Mouse (Mus musculus) thymus, adult 2 months (tissue): ENCODE results near the gene Olfr591.

Source experiments
- CTCF ChIP-seq: fragments of 200-500 bp; IDR thresholded peaks from 2 replicates; pipeline ENCODE4 v1.5.1; 2012; ENCODE audit warnings: mild to moderate bottlenecking, control low read depth, low read length, moderate library complexity, borderline replicate concordance; ENCODE audit not compliant: control insufficient read depth, poor library complexity, insufficient read depth; ENCODE audit errors: extremely low read depth
- POLR2A ChIP-seq: fragments of 200-500 bp; IDR thresholded peaks from 2 replicates; pipeline ENCODE4 v1.6.1; 2012; ENCODE audit warnings: mild to moderate bottlenecking, low read length, control low read depth, moderate library complexity; ENCODE audit not compliant: control insufficient read depth, poor library complexity, insufficient read depth; ENCODE audit errors: extremely low read depth

GRCm38 (mm10) chr7:103178240-103178639 is at the start of gene Olfr591:
- TF ChIP-seq CTCF (no peak), POLR2A (no peak)
